Mouse (Mus musculus) neural tube, embryonic 13.5 days (tissue): ENCODE measurements at regions not wholly inside any gene's neighbourhood (a gene's known extent, or its start where the extent isn't known, plus 50 kb on each side); places are given as distances from the start of the nearest gene placed in this dataset.

Experiments used
- ATAC-seq: fragments of 200-750 bp; cut with Nextera tagmentation; 2 replicates; pipeline ENCODE4 v1.8.0; 2017; ENCODE audit warnings: low read depth, mild to moderate bottlenecking, moderate TSS enrichment, moderate library complexity
- H3K27ac ChIP-seq: fragments of 300-500 bp; sonication (generic); replicated peaks from 2 replicates; pipeline ENCODE4 v1.5.1; 2015; ENCODE audit warnings: moderate library complexity, mild to moderate bottlenecking, inconsistent platforms
- H3K27me3 ChIP-seq: fragments of 300-500 bp; sonication (generic); 2 replicates; pipeline ENCODE4 v1.6.1; 2015; ENCODE audit warnings: mild to moderate bottlenecking, inconsistent platforms
- H3K36me3 ChIP-seq: fragments of 300-500 bp; sonication (generic); 2 replicates; pipeline ENCODE4 v1.6.1; 2015; ENCODE audit warnings: mild to moderate bottlenecking, inconsistent platforms
- H3K4me1 ChIP-seq: fragments of 300-500 bp; sonication (generic); replicated peaks from 2 replicates; pipeline ENCODE4 v1.6.1; 2015; ENCODE audit warnings: inconsistent platforms
- H3K4me2 ChIP-seq: fragments of 300-500 bp; sonication (generic); 2 replicates; pipeline ENCODE4 v1.6.1; 2015; ENCODE audit warnings: inconsistent platforms, mild to moderate bottlenecking, moderate library complexity
- H3K4me3 ChIP-seq: fragments of 300-500 bp; sonication (generic); 2 replicates; pipeline ENCODE4 v1.5.1; 2015; ENCODE audit warnings: mild to moderate bottlenecking, inconsistent platforms
- H3K9ac ChIP-seq: fragments of 300-500 bp; sonication (generic); 2 replicates; pipeline ENCODE4 v1.6.1; 2015; ENCODE audit warnings: moderate library complexity, mild to moderate bottlenecking, inconsistent platforms
- H3K9me3 ChIP-seq: fragments of 300-500 bp; sonication (generic); 2 replicates; pipeline ENCODE4 v1.6.1; 2016; ENCODE audit warnings: inconsistent platforms
- WGBS: fragments of 180-500 bp; shearing (Covaris S2); methylation state at CpG from one replicate; pipeline ENCODE4 v1.1.7; 2015; 5-methylcytosine and 5-hydroxymethylcytosine counted together

GRCm38 (mm10) chr12:10160837-10161236, 208.9 kb upstream of the Nt5c1b start:
- Histone ChIP-seq H3K27ac (no peak overlapping the region), H3K27me3 (no peaks in the 10 kb centered on the region), H3K4me2 (no peak overlapping the region), H3K9me3 (no peaks in the 10 kb centered on the region), H3K36me3 (no peaks in the 10 kb centered on the region), H3K9ac (no peak overlapping the region), H3K4me3 (no peak overlapping the region), H3K4me1 (no peaks in the 10 kb centered on the region)
- 87% methylated on average over 1 of the region's 1 CpGs for WGBS
- no peak for ATAC-seq

GRCm38 (mm10) chr12:10168042-10168441, 201.7 kb upstream of the Nt5c1b start:
- H3K9ac ChIP-seq: no peak overlapping the region
- H3K4me3 ChIP-seq: no peak overlapping the region
- no peak overlapping the region for H3K27ac ChIP-seq
- H3K4me2 ChIP-seq: no peak overlapping the region
- H3K4me1 ChIP-seq: no peaks in the 10 kb centered on the region
- ATAC-seq: no peak
- no peaks in the 10 kb centered on the region for H3K36me3 ChIP-seq
- H3K9me3 ChIP-seq: no peaks in the 10 kb centered on the region
- H3K27me3 ChIP-seq: no peaks in the 10 kb centered on the region

DNA sequence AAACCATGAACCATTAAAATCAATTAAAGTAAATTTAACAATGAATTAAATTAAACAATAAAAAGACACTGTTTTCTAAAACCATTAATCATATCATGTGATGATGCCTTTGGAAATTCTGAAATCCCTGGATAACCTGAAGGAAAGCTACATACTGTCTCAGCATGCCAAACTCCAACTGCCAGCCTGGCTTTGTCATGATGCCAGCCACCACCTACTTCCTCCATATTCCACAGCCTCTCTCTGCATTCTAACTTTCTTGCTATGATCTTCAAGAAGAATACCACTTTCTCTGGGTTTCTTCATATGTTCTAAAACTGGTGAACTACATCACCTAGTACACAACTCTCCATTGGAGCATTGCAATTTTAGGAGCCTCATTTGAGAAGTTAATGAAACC, 201.2 kb upstream of the Nt5c1b start:
- ATAC-seq: no peak
- Histone ChIP-seq H3K27ac (no peak overlapping the region), H3K4me1 (no peaks in the 10 kb centered on the region)

GRCm38 (mm10) chr12:10178718-10179117, 191.1 kb upstream of the Nt5c1b start:
- Histone ChIP-seq H3K27me3 (peaks cover 3% of the 10 kb centered on the region; the same call in 1 of the 2 replicates), H3K9me3 (no peaks in the 10 kb centered on the region), H3K27ac (no peak overlapping the region), H3K4me1 (peaks cover 28% of the 10 kb centered on the region), H3K4me3 (no peak overlapping the region), H3K9ac (no peak overlapping the region), H3K36me3 (no peaks in the 10 kb centered on the region), H3K4me2 (no peak overlapping the region)
- WGBS: 88% methylated on average over 4 of the region's 4 CpGs
- ATAC-seq: peak; percentile 38; the same call in 1 of the 2 replicates

More for the DNA sequence above, 201.2 kb upstream of the Nt5c1b start:
- H3K4me2 ChIP-seq: no peak overlapping the region
- no peaks in the 10 kb centered on the region for H3K36me3 ChIP-seq
- H3K4me3 ChIP-seq: no peak overlapping the region
- H3K9ac ChIP-seq: no peak overlapping the region
- H3K27me3 ChIP-seq: no peaks in the 10 kb centered on the region
- H3K9me3 ChIP-seq: no peaks in the 10 kb centered on the region

DNA sequence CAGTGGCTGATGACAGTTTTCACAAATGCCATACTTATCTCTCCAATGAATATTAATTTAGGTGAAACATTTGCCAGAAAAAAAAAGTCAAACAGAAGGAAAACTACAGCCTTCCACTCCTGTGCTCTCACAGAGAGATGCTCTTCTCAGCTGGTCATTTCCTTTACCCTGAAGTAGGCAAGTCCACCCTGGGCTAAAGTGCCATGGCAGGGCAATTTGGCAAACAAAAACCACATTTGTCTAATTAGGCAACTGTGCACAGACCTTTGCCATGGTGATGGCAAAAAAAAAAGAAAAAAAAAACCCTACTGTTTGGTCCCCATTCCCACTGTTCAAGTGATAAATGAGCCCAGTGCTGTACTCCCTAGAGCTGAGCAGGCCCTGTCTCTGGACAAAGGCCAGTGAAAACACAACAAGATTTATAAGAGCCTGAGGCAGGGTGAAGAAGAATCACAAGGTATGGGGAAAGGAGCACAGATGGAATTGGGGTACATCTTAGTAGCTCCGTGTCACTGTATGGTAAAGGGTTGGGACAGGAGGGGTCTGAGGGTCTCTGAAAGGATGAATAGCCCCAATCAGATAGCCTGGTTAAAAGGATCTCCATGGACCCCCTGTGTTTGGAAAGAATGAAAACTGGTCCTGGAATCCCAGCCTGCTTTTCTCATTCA, 190.5 kb upstream of the Nt5c1b start:
- no peak overlapping the region for H3K9ac ChIP-seq
- 0% methylated on average over 1 of the region's 1 CpGs for WGBS
- H3K36me3 ChIP-seq: no peaks in the 10 kb centered on the region
- H3K27ac ChIP-seq: no peak overlapping the region
- no peaks in the 10 kb centered on the region for H3K9me3 ChIP-seq
- peaks cover 28% of the 10 kb centered on the region for H3K4me1 ChIP-seq
- peak; percentile 88 for ATAC-seq
- no peak overlapping the region for H3K4me3 ChIP-seq
- H3K4me2 ChIP-seq: no peak overlapping the region
- H3K27me3 ChIP-seq: peaks cover 3% of the 10 kb centered on the region; the same call in 1 of the 2 replicates

DNA sequence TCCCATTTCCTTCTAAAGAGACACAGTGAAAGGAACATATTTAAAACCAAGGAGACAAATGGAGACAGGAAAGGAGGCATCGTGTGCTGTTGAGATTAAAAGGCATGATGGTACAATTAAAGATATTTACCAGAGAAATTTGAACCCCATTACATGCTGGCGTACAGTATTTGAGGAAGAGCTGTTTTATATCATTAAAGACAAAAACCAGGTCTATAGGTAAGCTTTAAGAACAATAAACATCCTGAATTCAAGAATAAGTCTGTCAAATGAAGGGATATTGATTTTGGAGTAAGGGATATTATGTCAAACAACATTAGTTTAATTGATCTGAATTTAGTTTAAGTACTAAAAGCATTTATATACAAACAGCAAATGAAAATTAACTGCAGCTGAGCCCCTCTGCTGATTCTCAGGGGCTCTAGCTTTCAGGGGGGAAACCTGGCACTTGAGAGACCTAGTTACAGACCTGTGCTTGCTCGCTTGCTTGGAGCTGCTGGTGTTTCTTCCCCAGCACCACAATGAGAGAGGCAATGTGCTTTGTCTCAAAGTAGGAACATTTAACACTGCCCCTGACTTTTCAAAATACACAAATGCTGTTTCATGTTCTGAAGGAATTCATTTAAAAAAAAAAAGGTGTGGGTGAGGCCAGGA, 189.8 kb upstream of the Nt5c1b start:
- Histone ChIP-seq H3K27ac (no peak overlapping the region), H3K36me3 (no peaks in the 10 kb centered on the region), H3K4me3 (no peak overlapping the region), H3K27me3 (peaks cover 3% of the 10 kb centered on the region; the same call in 1 of the 2 replicates), H3K9me3 (no peaks in the 10 kb centered on the region), H3K9ac (no peak overlapping the region), H3K4me2 (no peak overlapping the region), H3K4me1 (peaks cover 28% of the 10 kb centered on the region)
- WGBS: 12% methylated on average over 3 of the region's 3 CpGs
- ATAC-seq: no peak

DNA sequence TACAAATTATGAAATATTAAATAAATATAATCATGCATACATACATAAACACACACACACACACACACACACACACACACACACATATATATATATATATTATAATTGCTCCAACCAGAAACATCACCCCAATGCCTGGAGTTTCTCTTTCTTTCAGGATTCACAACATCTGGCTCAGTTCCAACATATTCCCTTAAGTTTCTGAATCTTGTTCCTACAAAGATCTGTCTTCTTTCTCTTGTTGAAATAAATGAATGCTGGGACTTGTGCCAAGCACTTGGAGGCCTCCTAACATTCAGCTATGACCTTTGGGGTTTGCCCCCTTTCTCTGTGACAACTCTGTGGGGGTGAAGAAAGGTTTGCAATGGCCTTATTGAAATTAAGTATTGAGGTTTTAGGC, 187.2 kb upstream of the Nt5c1b start:
- no peaks in the 10 kb centered on the region for H3K27me3 ChIP-seq
- H3K4me2 ChIP-seq: no peak overlapping the region
- no peak overlapping the region for H3K9ac ChIP-seq
- H3K27ac ChIP-seq: no peak overlapping the region
- no peak for ATAC-seq
- no peak overlapping the region for H3K4me3 ChIP-seq
- H3K36me3 ChIP-seq: no peaks in the 10 kb centered on the region
- H3K9me3 ChIP-seq: no peaks in the 10 kb centered on the region
- peaks cover 28% of the 10 kb centered on the region for H3K4me1 ChIP-seq

- Histone ChIP-seq H3K9me3 (no peaks in the 10 kb centered on the region), H3K4me3 (no peak overlapping the region), H3K36me3 (no peaks in the 10 kb centered on the region), H3K4me2 (no peak overlapping the region), H3K4me1 (0 out of 2 replicates have a peak, but pooled peaks cover 4% of the 10 kb centered on the region), H3K9ac (no peak overlapping the region), H3K27me3 (no peaks in the 10 kb centered on the region), H3K27ac (no peak overlapping the region)
- no peak for ATAC-seq
Observed at GRCm38 (mm10) chr12:10186576-10186975, 183.2 kb upstream of the Nt5c1b start.

DNA sequence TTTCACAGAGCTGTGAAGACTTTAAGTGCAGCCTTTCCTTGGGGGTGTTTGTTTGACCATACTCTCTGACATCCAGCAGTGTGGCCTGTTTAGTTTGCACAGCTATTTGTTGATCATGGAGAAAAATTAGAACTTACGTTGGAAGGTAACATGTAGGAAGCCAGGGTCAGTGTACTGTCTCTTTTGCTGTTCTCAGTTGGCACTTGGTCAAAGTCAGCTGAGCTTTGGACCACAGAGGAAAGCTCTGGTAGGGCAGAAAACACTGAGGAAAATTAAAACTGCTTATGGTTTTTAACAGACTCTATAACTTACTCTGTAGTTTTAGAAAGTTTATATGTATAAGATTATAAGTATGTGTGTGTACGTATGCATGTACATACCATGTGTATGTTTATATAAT, 180.0 kb upstream of the Nt5c1b start:
- no peak for ATAC-seq
- no peaks in the 10 kb centered on the region for H3K9me3 ChIP-seq

GRCm38 (mm10) chr12:10197906-10198460, 171.8 kb upstream of the Nt5c1b start:
- WGBS: 48% methylated on average over 3 of the region's 3 CpGs
- Histone ChIP-seq H3K27me3 (no peaks in the 10 kb centered on the region), H3K4me2 (no peak overlapping the region), H3K9me3 (no peaks in the 10 kb centered on the region), H3K4me3 (no peak overlapping the region), H3K9ac (no peak overlapping the region), H3K4me1 (no peaks in the 10 kb centered on the region), H3K36me3 (no peaks in the 10 kb centered on the region), H3K27ac (no peak overlapping the region)
- no peak for ATAC-seq

More for the DNA sequence above, 180.0 kb upstream of the Nt5c1b start:
- 92% methylated on average over 2 of the region's 2 CpGs for WGBS
- no peak overlapping the region for H3K4me2 ChIP-seq
- no peaks in the 10 kb centered on the region for H3K4me1 ChIP-seq
- H3K27me3 ChIP-seq: no peaks in the 10 kb centered on the region
- H3K36me3 ChIP-seq: no peaks in the 10 kb centered on the region
- H3K9ac ChIP-seq: no peak overlapping the region
- H3K27ac ChIP-seq: no peak overlapping the region
- H3K4me3 ChIP-seq: no peak overlapping the region

- ATAC-seq: no peak
- Histone ChIP-seq H3K27me3 (no peaks in the 10 kb centered on the region), H3K36me3 (no peaks in the 10 kb centered on the region), H3K4me2 (no peak overlapping the region), H3K9me3 (no peaks in the 10 kb centered on the region), H3K9ac (no peak overlapping the region), H3K4me3 (no peak overlapping the region), H3K27ac (no peak overlapping the region), H3K4me1 (no peaks in the 10 kb centered on the region)
- WGBS: 77% methylated on average over 1 of the region's 1 CpGs
Observed at GRCm38 (mm10) chr12:10209841-10210240, 159.9 kb upstream of the Nt5c1b start.

- Histone ChIP-seq H3K27me3 (0 out of 2 replicates have a peak, but pooled peaks cover 4% of the 10 kb centered on the region), H3K4me1 (no peaks in the 10 kb centered on the region), H3K36me3 (no peaks in the 10 kb centered on the region), H3K9ac (no peak overlapping the region), H3K27ac (no peak overlapping the region), H3K9me3 (no peaks in the 10 kb centered on the region), H3K4me3 (no peak overlapping the region), H3K4me2 (no peak overlapping the region)
- ATAC-seq: no peak
- WGBS: 40% methylated on average over 4 of the region's 4 CpGs
Observed at GRCm38 (mm10) chr12:10222821-10223220, 147.0 kb upstream of the Nt5c1b start.
